Mouse (Mus musculus) small intestine, adult 2 months (tissue): Measurements from ENCODE around the gene Mrpl50.

ENCODE experiments used
- CTCF ChIP-seq: fragments of 200-500 bp; IDR thresholded peaks from 2 replicates; pipeline ENCODE4 v1.5.1; 2012; ENCODE audit warnings: low read depth, mild to moderate bottlenecking, control low read depth, inconsistent platforms, low read length, moderate library complexity, mixed read lengths; ENCODE audit not compliant: insufficient replicate concordance, insufficient read length; ENCODE audit errors: extremely low read depth
- POLR2A ChIP-seq: fragments of 200-500 bp; IDR thresholded peaks from 2 replicates; pipeline ENCODE4 v1.6.1; 2012; ENCODE audit warnings: low read depth, mild to moderate bottlenecking, control low read depth, inconsistent platforms, low read length, moderate library complexity

- TF ChIP-seq CTCF (no peak), POLR2A (peak; percentile 29; the same call in 1 of the 2 replicates)
Observed at GRCm38 (mm10) chr4:49480104-49480760, 40.7 kb downstream of the Mrpl50 start.
